Mouse (Mus musculus) bone marrow macrophage, adult 2 months (primary cell): ENCODE results near the gene Sf3b2.

ENCODE experiments used
- CTCF ChIP-seq: IDR thresholded peaks from 2 replicates; pipeline ENCODE4 v1.5.1; 2012; ENCODE audit warnings: low read depth, mild to moderate bottlenecking, low read length, moderate library complexity
- POLR2A ChIP-seq: IDR thresholded peaks from 2 replicates; pipeline ENCODE4 v1.6.1; 2012; ENCODE audit warnings: mild to moderate bottlenecking, low read depth, low read length, borderline replicate concordance

DNA sequence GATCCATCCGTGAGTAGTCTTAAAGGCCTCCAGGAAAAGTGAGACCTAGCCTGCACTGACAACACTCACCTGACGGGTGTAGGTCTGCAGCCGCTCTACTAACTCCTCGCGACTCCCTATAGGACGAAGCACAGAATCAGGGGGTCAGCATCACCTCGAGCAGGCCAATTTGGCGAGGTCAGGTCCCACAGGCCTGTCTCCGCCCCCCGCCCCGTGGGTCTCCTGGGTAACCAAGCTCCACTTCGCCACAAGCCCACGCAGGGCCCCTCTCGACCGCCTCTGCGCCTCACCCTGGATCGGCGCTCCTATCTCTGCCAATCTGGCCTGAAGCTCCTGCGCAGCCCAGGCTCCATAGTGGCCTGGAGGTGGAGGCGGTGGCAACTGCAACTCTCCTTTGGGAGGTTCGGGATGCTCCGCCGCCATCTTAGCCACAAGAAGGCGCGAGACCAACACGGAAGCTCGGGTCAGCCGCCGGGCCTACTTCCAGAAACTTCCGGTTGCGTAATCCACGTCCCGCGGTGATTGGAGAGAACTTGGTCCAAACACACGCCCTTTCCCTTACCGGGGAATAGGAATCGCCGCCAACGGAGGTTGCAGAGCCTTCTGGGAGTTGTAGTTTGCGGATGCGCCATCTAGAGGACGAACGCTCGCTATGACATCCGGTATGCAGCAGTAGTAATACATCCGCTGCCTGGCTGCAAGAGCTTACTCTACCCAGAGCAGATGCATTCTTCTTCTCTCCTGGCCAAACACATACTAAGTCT lies at the start of gene Sf3b2:
- TF ChIP-seq POLR2A = no peak
- peak; percentile 7; the same call in 1 of the 2 replicates for TF ChIP-seq CTCF
